Mouse (Mus musculus) kidney, adult 8-10 months (tissue): ENCODE results near the gene Rnf145.

Experiments
- DNase-seq, 2 experiments: peaks; one replicate each; pipeline ENCODE4 v3.0.0; 2022

Gene Rnf145

DNA sequence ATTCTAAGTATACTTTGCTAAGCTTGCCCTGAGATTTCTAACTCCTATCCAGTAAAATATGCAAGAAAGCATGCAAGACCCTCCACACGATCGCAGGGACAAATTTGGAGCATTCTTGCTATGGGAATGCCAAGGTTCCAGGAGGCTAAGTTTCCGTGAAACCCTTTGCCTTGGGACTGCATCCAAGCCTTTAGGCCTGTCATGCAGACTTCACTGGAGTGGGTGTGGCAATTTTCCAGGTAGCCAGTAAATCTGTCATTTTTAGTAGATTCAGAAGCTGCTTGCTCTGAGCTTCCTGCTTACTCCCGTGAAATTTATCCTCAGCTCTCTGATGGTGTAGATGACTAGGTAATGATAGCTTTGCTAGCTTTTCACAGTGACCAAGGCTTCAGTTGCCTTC is 51.6 kb downstream of the Rnf145 start:
- peak; percentile 14 to 33 for DNase-seq

GRCm38 (mm10) chr11:44572781-44573180 is 54.0 kb downstream of the Rnf145 start:
- DNase-seq: no peak

DNA sequence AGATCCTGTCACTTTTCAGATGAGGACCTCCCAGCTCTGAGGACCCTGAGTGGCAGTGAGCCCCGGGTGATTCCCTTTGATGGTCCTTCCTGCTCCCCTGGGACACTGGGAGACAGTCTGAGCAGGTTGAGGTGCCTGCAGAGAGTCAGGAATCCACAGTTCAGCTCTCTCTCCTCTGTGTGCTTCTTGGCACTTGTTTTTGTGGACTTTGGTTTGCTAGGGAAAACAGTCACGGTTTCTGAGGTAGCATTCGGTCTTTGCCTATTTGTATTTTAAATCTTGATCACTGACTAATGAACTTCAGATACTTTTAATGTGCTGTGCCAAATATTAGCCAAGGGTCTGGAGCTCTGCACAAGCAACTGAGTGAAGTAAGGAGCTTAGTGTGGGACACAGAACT is 54.6 kb downstream of the Rnf145 start:
- peak; percentile 42 to 50 for DNase-seq

- no peak for DNase-seq
Observed at GRCm38 (mm10) chr11:44574391-44574790, 55.6 kb downstream of the Rnf145 start.

GRCm38 (mm10) chr11:44574820-44575219 is 56.1 kb downstream of the Rnf145 start:
- no peak for DNase-seq

DNA sequence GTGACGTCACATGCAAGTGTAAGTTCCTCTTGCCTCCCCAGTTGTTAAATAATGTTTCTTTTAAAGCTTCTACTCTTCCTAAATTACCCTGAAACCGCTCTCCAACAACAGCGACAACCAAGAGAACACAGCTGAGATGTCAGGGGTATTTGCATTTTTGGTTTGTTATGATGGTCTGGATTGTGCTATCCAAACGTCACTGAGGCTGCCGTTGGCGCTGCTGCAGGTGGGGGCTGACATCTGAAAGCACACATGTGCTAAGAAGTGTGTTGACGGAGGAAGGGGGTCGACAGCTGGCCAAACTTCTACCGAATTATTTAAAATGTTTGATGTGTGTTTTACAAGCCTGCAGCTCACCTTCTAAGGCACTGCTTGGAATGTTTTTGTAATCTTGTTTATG is 59.1 kb downstream of the Rnf145 start:
- no peak for DNase-seq

DNA sequence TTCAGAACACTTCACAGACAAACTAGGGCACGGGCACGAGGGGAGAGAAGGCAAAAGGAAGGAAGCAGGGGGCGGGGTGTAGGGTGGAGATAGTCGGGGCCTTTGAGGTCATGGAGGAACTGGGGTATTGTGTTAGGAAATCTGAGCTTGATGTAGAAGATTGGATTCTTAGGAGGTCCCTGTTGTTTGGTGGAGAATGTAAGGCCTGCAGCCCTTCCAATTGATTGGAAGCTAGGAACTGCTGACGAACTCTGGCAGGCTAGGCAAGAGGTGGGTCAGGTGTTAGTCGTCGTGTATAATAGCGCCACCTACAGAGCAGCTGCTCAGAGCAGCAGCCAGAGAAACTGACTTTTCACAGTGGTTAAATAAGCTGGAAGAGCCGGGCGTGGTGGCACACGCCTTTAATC is 62.5 kb downstream of the Rnf145 start:
- peak; percentile 60 to 63 for DNase-seq

- DNase-seq: peak; percentile 50 to 64
Observed at GRCm38 (mm10) chr11:44586047-44586696, 67.4 kb downstream of the Rnf145 start.

- DNase-seq: no peak
Observed at GRCm38 (mm10) chr11:44593016-44593415, 74.3 kb downstream of the Rnf145 start.

DNA sequence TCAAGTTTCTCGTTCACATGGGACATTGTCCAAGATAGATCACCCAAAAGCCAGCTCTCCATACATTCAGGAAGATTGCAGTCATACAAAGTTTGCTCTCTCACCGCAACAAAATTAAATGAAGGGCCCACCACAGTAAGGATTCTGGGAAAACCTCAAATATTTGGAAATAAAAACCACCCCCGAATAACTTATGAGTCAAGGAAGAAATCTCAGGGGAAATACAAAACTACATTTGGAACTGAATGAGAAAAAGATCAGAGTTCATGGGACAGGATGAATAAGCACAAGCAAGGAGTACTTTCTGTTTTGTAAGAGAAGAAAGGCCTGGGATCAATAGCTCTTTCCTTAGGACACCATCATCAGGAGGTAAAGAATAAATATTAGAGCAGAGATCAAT is 76.0 kb downstream of the Rnf145 start:
- DNase-seq: no peak

DNA sequence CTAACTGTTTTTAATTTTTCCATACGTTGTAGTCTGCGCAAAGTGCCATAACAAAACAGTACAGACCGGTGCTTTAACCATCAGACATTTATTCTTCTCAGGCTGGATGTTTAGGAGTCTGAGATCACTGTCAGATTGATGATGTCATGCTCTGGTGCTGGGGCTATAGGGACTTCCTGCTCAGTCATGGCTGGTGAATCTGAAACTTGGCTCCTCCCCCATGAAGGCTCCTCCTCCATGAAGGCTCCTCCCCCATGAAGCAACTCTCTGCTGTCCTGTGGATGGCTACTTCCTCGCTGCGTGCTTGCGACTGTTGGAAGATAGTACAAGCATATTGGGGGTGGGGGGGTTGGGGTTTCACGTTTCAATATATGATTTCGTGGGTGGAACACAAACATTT is 88.1 kb downstream of the Rnf145 start:
- DNase-seq: no peak

DNA sequence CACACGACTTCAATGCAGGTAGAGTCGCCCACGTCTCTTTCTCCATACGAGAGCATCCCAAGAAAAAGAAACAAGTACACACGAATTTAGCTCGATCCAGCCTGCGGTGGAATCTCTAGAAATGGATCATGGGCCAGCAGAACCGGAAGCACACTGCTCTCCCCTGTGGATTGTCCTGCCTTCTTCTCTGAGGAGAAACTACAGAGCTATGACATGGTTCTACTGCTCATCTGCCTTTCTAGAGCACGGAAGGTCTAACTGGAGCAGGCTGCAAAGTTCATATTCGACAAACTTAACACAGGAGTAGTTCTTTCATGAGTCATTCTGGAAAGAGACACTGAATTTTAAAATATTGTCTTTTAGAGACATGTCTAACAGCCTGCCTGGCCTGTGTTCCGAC is 89.9 kb downstream of the Rnf145 start:
- DNase-seq: no peak

- DNase-seq: peak; percentile 76 to 89
Observed at GRCm38 (mm10) chr11:44610971-44611781, 92.4 kb downstream of the Rnf145 start.

- DNase-seq: no peak
Observed at GRCm38 (mm10) chr11:44612156-44612555, 93.4 kb downstream of the Rnf145 start.

GRCm38 (mm10) chr11:44612681-44613410 is 94.1 kb downstream of the Rnf145 start:
- peak in 1 of 2 experiments; percentile 42 for DNase-seq

DNA sequence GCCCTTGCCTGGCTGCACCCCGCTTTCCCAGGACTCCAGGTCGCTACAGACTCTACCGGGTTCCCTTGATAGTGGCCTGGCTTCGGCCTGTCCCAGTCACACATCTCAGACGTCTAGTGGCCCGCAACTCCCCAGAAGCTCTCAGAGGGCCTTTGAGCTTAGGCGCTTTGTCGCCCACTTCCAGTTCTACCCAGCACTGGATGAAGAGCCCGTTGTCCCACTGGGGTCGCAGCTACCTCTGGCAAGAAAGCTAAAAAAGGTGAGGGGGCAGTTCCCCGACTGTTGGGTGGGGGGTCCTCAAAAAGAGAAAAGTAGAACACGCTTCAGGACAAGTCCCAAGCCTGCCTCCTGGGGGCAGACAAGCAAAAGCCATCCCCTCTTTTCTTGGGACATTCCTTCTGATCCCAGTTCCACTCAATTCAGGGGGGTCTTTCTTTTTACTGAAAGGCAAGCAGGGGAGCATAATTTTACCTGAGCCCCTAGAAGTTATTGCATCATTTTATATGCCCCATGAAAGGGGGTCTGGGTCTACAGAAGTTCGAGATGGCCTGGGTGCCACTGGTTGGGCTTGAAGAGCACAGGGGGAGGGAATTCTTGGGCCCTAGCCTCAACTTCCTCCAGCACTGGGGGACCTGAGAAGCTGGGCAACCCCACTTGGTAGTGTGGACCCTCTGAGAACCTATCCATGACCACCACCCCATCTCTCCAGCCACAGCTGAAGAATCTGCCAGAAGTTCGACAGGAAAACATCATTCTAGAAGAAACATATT is 94.8 kb downstream of the Rnf145 start:
- no peak for DNase-seq
